Mouse (Mus musculus) MN1 (cell line): ENCODE measurements around the gene Mrgbp.

Experiments used
- DNase-seq: peaks from one replicate; pipeline ENCODE4 v3.0.0-alpha.2; 2016; ENCODE audit warnings: low spot score

Mrgbp gene

DNA sequence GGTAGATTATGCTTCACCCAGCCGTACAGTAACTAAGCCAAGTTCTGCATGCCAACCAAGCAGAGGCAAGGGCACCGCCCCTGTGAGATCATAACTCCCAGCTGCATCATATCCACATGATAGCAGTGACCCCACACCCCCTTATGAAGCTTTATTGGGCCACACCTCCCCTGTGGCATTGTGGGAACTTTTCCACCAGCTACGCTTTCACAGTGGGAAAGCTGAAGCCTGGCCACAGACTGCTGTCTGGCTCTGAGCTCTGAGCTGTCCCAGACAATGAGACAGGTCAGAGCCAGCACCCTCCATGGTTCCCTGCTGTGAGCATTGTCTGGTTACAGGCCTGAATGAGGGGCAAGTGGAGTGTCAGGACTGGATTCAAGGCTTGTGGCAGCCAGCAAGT is at the start of gene Mrgbp:
Gene Mrgbp (plus strand): TSS at position 303 of the 400 bp plus-strand sequence.
- DNase-seq = peak; percentile 82

DNA sequence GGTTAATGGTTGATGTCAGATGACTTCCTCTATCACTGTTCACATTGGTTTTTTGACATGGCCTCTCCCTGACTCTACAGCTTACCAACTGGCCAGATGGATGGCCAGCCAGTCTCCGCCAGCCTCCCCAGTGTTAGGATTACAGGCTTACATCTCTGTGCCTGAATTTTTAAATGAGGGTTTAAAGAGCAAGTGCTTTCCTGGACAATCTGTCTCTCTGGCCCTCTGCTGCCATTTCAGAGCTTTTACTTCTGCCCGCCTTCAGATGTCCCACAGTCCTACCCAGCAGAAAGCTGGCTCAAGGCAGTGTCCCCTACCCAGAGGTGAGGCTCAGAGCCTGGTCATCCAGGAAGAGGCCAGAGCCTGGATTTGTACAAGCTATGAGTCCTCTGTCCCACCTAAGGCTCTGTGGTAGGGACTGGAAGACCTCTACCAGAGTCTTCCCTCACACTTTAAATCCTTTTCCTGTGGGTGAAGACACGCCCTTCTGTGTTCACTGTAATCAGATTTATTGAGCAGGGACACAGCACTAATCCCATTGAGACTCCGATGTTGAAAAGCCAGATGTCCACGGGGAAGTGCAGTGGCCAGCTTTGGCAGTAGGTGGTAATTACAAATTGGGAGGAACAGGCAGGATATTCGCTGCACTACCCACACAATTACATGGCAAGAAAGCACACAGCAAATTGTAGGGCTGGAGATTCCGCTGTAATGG is 49.3 kb upstream of the Mrgbp start:
- peak; percentile 88 for DNase-seq

DNA sequence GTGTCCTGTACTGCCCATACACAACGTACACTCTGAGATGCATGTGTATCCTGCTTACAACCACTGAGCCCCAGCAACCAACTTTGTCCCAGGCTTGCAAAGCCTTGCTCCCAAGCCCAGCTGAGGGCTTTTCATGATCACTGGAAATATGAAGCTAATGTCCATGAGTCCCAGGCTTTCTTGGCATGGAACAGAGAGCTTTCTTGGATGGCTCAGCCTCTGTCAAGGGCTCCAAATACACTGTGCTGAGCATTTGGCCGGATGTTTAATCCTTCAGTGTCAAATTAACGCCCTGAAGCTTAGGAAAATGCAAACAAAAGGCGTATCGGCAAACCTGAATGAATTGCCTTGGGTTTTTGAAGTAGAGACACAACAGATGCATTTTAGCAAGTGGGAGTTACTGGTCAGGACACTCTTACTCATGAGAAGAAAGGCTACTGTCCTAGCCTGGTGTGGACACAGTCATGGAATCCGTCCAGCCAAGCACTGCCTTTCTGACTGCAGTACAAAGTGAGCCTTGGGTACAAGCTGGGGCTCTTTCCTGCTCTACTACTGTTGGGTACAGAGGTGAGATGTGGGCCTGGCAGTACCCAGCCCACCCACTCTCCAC is 48.6 kb upstream of the Mrgbp start:
- no peak for DNase-seq

DNA sequence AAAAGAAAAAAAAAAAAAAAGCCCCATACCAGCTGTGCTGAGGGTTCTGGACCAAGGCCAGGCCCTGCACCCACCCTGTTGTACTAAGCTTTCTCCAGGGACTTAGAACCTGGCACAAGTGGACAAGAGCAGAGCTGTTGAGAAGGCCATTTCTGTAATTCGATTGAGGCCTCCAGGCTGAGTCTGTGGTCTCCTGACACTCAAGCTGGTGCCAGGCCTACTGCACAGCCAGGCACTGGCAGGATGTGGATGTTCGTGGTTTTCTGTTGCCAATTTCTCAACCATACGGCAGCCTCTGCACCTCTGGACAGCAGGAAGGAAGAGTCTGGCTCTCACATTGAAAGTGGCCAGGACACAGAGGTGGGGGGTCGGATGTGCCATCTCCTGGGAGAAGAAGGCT is 47.9 kb upstream of the Mrgbp start:
- DNase-seq = peak; percentile 89

DNA sequence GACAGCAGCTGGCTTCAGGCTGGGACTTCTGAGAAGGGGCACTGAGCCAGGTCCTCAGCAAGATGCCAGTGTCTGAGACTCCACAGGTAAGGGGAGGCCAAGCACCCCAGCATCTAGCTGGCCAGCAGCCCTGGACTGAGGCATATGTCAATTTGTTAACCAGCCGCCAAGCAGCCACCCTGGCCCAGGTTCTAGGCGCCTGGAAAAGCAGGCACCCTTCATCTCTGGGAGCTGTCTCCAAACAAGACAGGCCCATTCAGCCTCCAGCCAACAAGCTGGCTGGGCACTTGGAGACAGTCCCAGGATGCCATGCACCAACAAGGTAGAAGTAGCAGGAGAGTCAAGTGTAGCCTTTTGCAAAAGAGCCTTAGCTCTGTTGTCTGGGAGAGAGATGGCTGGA is 37.4 kb upstream of the Mrgbp start:
- no peak for DNase-seq

DNA sequence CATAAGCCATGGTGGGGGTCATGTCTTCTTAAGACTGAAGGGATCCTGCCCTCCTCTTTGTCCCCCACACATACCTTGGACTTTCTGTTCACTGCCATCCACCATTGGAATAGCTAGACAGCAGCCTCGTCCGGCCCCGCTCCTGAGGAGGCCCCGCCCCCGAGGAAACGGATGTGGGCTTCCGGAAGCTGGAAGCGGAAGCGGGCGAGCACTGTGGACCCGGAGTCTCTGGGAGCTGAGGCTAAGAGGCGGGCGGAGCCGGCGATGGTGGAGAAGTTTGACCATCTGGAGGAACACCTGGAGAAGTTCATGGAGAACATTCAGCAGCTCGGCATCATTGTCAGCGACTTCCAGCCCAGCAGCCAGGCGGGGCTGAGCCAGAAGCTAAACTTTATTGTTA is 36.1 kb upstream of the Mrgbp start:
- no peak for DNase-seq

DNA sequence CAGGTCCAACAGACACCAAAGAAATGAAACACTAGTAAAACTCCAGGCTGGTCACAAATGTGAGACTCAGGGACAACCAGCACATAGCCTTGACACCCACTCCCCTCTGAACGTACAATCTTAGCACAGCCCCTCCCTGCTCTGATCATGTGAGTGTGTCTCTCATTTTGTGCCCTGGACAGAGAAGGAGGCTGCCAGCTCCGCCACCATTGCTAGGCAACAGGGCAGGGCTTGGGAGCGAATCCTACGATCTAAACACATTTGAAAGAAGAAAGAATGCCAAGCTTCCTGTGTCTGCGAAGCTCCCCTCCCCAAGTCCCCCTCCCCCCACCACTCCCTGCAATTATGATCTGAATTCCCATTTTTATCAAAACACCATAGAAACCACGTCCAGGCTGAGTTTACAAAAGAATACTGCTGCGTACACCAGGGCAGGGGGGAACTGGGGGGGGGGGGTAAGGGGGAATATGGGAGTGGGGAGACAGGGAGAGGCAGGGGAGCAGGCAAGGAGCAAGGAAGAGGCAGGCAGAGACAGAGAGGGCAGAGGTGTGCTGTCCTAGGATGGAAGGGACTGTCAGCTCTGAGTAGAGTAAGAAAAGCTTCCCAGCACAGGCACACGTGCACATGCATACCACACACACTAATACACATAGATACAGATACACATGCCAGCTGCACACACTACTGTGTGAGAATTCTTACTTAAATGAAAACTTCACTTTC is 33.6 kb upstream of the Mrgbp start:
- DNase-seq = no peak

DNA sequence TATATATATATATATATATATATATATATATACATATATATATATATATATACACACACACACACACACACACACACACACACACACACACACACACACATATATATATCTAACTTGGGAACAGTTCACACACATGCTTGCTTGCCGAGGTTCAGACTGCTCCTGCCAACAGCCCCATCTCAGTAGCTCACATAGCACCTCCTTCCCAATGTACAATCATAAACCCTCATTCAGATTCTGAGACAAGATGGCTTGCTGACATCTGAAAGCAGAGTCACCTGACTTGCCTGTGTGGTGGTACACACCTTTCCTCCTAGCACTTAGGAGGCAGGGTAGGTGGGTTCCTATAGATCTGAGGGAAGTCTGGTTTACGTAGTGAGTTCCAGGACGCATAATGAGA is 28.8 kb upstream of the Mrgbp start:
- DNase-seq = no peak

DNA sequence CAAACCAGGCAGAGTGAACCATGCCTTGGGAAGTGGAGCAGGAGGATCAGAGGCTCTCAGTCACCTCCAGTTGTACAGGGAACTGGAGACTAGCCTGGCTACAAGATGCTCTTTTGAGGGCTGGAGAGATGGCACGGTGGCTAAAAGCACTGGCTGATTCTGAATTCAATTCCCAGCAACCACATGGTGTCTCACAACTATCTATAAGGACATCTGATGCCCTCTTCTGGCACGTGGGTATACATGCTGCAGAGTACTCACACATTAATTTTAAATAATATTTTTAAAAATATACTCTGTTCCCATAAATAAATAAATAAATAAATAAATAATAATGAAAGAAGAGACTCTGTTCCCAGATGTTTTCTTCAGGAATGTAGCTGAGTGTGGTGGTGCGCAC is 25.9 kb upstream of the Mrgbp start:
- DNase-seq = peak; percentile 51

DNA sequence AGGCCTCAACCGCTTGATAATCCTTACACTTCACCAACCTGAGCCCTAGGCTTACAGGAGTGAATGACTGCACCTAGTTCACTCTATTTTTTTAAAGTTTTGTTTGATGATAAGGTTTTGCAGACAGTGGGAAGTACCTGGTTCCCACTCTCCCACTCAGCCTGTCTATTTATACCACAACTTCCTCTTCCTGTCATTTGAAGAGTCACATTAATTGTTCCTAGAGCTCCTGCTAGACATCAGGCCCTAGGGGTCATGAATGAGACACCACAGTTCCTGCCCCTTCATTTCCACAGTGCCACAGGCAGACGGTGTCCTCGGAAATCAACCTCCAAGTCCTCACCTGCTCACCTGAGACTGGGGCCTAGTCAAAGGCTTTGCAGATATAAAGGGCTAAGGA is 24.6 kb upstream of the Mrgbp start:
- no peak for DNase-seq

DNA sequence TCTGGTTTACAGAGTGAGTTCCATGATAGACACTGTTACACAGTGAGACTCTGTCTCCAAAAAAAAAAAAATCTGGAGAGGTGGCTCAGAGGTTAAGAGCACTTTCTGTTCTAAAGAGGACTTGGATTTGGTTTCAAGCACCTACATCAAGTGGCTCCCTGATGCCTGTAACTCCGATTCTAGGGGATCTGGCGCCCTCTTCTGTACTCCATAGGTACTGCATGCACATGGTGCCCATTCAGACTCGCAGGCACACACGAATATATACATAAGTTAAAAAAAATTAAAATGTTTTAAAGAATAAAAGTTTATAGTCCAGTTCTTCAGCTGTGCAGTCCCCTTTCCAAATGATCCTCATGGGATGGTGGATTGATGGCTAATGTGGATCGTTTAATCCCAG is 20.9 kb upstream of the Mrgbp start:
- no peak for DNase-seq

DNA sequence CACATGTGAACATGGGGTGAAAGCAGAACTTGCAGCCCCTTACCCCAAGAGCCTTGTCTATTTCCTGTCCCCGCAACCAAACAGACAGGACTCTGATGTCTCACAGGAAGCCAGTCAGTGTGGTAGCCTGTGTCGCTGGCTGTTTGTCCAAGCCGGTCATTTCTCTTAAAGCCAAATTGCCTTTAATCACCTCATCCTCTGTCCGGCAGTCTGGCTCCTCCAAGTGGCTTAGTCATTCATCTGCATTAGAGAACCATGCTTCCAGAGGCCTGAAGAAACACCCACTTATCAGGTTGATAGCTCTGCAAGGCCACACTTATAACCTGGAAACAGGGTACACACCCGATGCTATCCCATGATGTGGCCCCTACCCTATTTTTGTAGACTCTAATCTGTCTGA is 19.0 kb upstream of the Mrgbp start:
- DNase-seq = peak; percentile 79

DNA sequence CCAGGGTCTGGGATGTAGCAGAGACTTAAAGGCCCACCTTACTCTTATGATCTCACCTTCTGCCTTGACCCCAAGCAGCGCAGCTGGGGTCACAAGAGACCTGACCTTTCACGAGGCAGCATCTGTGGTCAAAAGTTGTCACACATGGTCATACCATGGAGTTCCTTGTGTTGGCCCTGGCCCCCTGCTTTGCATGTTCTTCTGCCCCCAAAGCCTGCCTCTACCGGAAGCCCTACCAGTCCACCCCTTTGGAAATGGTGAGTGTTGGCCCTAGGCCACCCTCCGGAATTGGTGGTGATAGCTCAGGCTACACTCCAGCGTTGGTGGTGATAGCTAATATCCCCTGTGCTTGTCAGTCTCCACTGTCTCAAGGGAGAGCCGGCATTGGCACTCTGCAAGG is 17.8 kb upstream of the Mrgbp start:
- DNase-seq = no peak

DNA sequence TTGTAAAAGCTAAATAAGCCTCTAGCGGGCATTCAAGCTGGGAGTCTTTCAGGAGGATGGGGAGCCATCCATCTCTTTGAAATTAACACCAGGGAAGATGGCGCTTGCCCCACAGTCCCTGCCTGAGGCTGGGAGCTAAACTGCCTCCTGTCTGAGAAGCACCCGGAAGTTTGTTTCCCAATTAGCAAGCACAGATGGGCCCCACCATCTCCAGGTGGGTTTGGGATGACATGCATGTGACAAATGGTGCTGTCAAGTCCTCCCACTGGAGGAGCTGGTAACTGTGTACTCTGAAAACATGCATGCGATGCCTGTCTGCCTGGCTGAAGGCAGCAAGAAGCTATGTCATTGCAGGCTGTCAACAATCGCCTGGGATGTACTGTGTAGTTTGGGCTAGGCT is 17.3 kb upstream of the Mrgbp start:
- DNase-seq = no peak

DNA sequence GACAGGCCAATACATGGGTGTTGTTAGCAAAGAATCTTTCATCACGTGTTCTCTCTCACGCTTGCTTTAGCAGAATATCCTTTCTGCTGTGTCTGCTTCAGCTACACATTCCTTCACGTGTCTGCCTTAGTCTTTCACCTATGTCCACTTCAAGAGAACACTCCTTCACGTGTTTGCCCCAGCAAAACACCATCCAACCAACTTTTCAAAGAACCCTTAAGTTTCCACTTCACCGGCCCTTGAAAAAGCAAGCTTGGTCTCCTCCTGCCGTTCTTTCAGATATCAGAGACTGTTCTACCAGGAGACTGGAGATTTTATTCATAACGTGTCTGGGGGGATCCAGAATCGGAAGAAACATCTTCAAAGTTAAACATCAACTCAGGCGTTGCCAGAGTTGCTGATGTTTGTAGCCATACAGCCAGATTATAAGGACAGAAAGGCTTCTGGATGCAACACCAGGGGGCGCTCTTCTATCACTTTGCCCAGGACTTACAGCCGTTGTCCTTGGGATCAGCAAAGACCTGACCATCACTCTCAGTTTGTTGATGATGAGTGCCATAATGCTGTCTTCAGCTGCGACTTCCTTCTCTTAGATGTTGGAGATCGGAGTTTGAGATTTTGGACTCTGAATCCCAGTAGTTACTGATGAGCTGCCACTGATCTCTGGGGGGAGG is 14.7 kb upstream of the Mrgbp start:
- DNase-seq = peak; percentile 90

DNA sequence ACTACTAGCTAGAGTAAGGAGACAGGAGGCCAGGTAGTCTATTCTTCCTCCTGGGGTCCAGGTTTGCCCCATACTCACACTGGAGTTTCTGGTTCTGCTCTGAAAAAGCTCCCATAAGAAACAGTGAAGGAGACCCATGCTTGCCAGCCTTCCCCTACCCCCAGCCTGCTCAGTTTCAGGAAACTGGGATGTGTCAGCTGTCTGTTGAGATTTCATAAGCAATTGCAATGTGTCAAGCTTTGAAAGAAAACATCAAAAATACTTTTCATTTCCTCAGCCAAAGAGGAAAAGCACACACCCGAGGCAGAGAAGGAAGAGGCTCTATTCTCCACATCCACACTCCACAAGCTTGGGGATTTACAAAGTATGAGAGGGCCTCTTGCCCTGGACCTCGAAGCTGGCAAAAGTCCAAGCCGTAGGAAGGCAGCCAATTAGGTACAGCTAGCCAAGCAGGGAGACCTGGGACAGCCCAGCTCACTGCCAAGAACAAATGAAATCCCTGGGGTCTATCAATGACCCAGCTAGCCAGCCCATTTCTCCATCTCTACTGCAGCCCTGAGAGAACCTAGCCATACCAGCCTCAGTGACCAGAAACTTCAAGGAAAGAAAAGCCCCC is 12.0 kb upstream of the Mrgbp start:
- peak; percentile 78 for DNase-seq

DNA sequence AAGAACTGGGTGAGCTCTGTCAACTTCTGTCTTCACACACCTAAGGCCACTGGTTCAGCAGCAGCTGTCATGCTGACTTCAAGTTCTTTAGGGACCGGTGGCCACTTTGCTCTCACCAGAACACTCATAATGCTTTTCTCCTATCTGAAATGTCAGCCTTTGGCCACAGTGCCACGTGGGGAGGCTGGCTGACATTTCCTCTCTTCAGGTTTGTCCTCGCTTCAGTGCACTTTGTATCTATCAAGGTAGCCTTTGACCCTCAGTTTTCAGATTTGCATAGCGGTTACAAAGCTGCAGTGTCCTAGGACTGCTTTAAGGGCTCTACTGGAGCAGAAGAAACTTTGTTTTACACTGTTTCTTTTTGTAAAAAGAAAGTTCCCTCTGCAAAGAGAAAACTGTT is 4.6 kb upstream of the Mrgbp start:
- no peak for DNase-seq

DNA sequence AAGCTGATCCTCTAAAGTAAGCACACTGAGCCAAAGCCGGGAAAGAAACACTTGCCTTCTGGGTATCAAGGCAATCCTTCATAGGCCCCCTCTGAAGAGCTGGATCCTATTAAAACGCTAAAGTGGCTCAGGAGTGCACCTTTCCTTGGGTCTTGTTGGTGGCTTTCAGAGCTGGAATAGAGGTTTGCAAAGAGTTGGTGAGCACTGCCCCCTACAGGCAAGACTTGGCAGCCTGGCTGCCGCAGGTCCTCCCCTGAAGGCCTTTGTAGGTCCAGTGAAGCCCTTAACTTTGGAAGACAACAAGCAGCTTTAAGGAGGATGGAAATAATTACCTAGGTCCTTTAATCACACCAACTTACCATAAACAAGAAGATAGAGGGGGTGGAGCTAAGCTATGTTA is 2.4 kb upstream of the Mrgbp start:
- peak; percentile 90 for DNase-seq

DNA sequence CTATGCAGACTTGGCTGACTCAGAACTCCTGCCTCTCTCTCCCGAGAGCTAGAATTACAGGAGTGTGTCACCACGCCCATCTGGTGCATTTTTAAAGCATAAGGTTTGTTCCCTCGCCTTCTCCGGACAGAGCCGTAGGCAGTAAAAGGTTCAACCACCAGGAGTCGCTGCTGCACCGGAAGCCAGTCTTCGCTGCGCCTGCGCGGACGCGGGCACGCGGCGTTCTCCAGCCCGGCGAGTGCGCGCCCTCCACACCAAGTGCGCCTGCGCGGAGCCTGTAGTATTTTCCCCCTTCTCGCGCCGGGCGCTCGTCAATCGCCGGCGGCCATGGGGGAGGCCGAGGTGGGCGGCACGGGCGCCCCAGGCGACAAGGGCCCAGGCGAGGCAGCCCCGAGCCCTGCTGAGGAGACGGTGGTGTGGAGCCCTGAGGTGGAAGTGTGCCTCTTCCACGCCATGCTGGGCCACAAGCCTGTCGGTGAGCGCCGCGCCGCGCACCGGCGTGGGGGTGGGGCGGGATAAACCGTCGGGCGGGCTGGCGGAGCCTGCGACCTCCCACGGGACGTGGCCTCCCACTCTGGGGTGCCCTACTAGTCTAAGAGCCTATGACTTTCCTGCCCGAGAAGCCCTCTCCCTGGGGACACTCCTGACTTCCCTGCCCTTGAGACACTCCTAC is 1.5 kb downstream of the Mrgbp start:
- peak; percentile 99 for DNase-seq

DNA sequence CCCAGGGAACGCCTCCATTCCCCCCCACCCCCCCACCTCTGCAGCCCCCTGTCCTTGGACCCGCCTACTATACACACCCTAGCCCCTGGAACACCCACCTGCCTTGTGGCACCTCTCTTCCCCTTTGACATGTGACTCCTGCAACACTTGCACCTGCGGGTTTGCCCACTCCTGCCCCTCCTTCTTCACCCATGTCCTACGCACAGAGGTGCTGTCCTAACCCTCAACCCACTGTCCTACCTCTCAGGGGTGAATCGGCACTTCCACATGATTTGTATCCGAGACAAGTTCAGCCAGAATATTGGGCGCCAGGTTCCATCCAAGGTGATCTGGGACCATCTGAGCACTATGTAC is 2.0 kb downstream of the Mrgbp start:
- DNase-seq = peak; percentile 45

DNA sequence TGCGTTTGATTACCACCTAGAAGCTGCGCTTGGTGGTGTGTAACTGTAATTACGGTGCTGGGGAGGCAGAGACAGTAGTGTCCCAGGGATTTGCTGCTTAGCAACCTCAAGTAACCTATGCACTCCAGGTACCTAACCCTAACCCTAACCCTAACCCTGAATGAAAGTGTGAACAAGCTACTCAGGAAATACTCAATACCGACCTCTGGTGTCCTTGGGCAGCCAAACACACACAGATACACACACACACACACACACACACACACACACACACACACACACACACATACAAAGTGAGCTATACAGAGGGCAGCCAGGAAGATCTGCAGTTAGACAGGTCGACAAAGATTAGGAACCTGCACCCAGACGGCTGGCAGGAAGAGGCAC is 7.6 kb downstream of the Mrgbp start:
- DNase-seq = no peak
